Mouse (Mus musculus): ENCODE results near the gene Mov10.

GRCm38 (mm10) chr3:104856106-104856505 lies 37.7 kb upstream of the Mov10 start:
- TF ChIP-seq MEF2A (IDR thresholded peaks at IDR 0.05; ENCODE audit: borderline replicate concordance, low read depth, low read length) (no peak), CTCF (conservative IDR thresholded peaks at IDR 0.05 in 1 of 2, IDR thresholded peaks at IDR 0.05 in 1 of 2; ENCODE audit: low read depth in 2 of 2, low read length in 2 of 2) (no peak), KAT2A (IDR thresholded peaks at IDR 0.05; ENCODE audit: insufficient replicate concordance, low read length) (no peak), SMC3 (IDR thresholded peaks at IDR 0.05; ENCODE audit: low read depth, low read length) (no peak), NRF1 (IDR thresholded peaks at IDR 0.05; ENCODE audit: low read depth, low read length) (no peak), MAZ (IDR thresholded peaks at IDR 0.05; ENCODE audit: low read depth, low read length) (no peak), MYC (IDR thresholded peaks at IDR 0.05; ENCODE audit: low read depth, low read length) (no peak)
